Mouse (Mus musculus): ENCODE measurements at regions not wholly inside any gene's neighbourhood (a gene's known extent, or its start where the extent isn't known, plus 50 kb on each side); places are given as distances from the start of the nearest gene placed in this dataset.

DNA sequence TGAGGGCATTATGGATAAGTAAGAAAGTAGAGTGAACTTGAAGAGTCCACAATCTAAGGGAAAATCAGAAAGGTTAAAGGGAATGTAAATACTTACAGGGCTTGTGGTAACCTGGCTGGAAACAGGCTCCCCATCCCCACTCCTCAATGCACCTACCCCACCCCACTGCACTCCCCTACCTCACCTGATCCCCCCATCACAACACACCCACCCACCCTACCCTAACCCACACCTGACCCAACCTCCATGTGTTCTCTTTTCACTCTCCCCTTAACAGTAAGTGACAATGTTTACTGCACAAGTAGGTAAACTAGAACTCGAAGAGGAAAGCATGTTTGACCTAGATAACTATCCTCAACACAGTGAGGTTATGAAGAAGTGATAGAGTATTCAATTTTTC is 247.9 kb upstream of the Zc3h15 start:
- 52% methylated on average over 1 of the region's 1 CpGs for WGBS
- Histone ChIP-seq H3K27ac (ENCODE audit: low read depth, low read length) (no peak overlapping the region), H3K9me3 (ENCODE audit: low read length) (no peaks in the 10 kb centered on the region), H3K4me2 (ENCODE audit: low read depth) (no peak overlapping the region), H3K4me1 (ENCODE audit: insufficient read depth) (no peaks in the 10 kb centered on the region), H3K9ac (no peak overlapping the region), H3K4me3 (ENCODE audit: low read depth, low read length) (no peak overlapping the region), H3K36me3 (ENCODE audit: insufficient read depth) (no peaks in the 10 kb centered on the region), H3K27me3 (ENCODE audit: insufficient read depth, low read length) (no peaks in the 10 kb centered on the region)
- ATAC-seq: no peak
- no peak for DNase-seq
- TF ChIP-seq CTCF (IDR thresholded peaks at IDR 0.05; ENCODE audit: low read depth): no peak

DNA sequence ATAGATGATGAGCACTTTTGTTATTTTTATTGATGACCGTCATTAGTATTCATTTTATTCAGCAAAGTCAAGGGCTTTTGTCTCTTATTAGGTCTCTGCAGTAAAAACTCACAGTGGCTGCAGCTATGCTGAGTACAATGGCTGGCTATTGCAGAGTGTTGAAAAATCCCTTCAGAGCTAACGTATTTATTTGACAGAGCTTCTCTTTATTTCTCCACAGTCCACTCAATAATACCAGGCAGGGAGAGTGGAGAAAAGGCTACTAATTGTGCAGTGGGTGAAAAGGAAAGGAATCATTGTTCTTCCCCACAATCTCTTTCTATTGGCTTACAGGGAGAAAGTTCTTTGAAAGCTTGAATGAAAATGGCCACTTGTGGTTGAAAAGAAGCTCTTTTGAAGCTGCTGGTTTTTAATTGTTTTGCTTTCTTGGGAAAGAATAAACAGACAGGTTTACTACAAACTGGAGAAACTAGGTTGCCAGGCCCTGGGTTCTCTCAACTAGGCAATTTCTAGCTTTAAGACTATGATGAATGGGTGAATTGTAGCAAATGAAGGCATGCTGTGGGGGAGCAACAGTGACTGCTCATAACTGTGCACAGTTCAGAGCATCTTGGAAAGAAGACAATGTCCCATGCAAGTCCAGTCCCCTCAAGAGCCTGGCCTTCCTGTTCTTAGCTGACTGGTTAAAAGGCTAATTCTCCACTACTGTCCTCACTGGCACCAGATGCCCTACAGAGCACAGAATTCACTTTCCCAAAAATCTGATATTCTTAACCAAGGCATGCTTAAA is 247.2 kb upstream of the Zc3h15 start:
- TF ChIP-seq CTCF (IDR thresholded peaks at IDR 0.05; ENCODE audit: low read depth): no peak
- Histone ChIP-seq H3K4me3 (ENCODE audit: low read depth, low read length) (no peak overlapping the region), H3K27ac (ENCODE audit: low read depth, low read length) (no peak overlapping the region), H3K9ac (no peak overlapping the region), H3K27me3 (ENCODE audit: insufficient read depth, low read length) (no peaks in the 10 kb centered on the region), H3K9me3 (ENCODE audit: low read length) (no peaks in the 10 kb centered on the region), H3K4me2 (ENCODE audit: low read depth) (no peak overlapping the region), H3K4me1 (ENCODE audit: insufficient read depth) (no peaks in the 10 kb centered on the region), H3K36me3 (ENCODE audit: insufficient read depth) (no peaks in the 10 kb centered on the region)
- DNase-seq: peak; percentile 4
- ATAC-seq: peak; percentile 67
- 9% methylated on average over 2 of the region's 2 CpGs for WGBS

DNA sequence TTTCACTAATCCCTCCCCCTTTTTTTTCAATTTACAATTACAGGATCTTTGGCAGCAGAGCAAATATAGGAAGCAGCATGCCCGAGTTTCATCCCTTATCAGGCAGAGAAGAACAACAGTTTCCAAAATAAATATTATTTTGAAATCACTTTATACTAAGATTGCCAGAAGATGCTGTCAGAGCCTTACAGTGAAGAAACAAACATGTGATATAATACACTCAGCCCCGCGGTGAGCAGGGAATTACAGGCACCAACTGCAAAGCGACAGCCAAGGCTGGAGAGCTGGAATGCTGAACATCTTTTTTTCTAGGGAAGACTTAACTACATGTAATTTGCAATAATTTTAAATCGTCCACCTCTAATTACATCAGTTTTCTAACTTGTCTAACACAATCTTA is 201.5 kb upstream of the Zc3h15 start:
- peak; percentile 11 for DNase-seq

GRCm38 (mm10) chr2:83451378-83451777 is 192.9 kb upstream of the Zc3h15 start:
- H3K36me3 ChIP-seq (ENCODE audit: insufficient read depth): no peaks in the 10 kb centered on the region
- WGBS: 92% methylated on average over 4 of the region's 4 CpGs
- TF ChIP-seq CTCF (IDR thresholded peaks at IDR 0.05; ENCODE audit: low read depth): no peak
- H3K27me3 ChIP-seq (ENCODE audit: insufficient read depth, low read length): no peaks in the 10 kb centered on the region
- DNase-seq (no peak), ATAC-seq (no peak)
- no peaks in the 10 kb centered on the region for H3K4me1 ChIP-seq (ENCODE audit: insufficient read depth)
- H3K4me3 ChIP-seq (ENCODE audit: low read depth, low read length): no peak overlapping the region
- no peak overlapping the region for H3K9ac ChIP-seq
- H3K9me3 ChIP-seq (ENCODE audit: low read length): no peaks in the 10 kb centered on the region
- no peak overlapping the region for H3K27ac ChIP-seq (ENCODE audit: low read depth, low read length)
- H3K4me2 ChIP-seq (ENCODE audit: low read depth): no peak overlapping the region

More for the DNA sequence above, 201.5 kb upstream of the Zc3h15 start:
- TF ChIP-seq CTCF (IDR thresholded peaks at IDR 0.05; ENCODE audit: low read depth): no peak
- 50% methylated on average over 5 of the region's 5 CpGs for WGBS
- no peak overlapping the region for H3K9ac ChIP-seq
- no peak overlapping the region for H3K27ac ChIP-seq (ENCODE audit: low read depth, low read length)
- H3K4me2 ChIP-seq (ENCODE audit: low read depth): no peak overlapping the region
- no peak overlapping the region for H3K4me3 ChIP-seq (ENCODE audit: low read depth, low read length)
- no peak for ATAC-seq
- H3K9me3 ChIP-seq (ENCODE audit: low read length): no peaks in the 10 kb centered on the region
- no peaks in the 10 kb centered on the region for H3K27me3 ChIP-seq (ENCODE audit: insufficient read depth, low read length)
- H3K4me1 ChIP-seq (ENCODE audit: insufficient read depth): no peaks in the 10 kb centered on the region
- no peaks in the 10 kb centered on the region for H3K36me3 ChIP-seq (ENCODE audit: insufficient read depth)
